Mouse (Mus musculus): ENCODE measurements around the gene Pla2g6. TPM values are rescaled to one million over a fixed set of nuclear protein-coding genes. Genes with fewer than 3 reads are reported as not detected.
A peak's percentile ranks its signal among the peaks of the same experiment; 100 is the strongest.

Pla2g6 gene
- polyA plus RNA-seq, 2 experiments = 12.7 to 21.8 TPM

DNA sequence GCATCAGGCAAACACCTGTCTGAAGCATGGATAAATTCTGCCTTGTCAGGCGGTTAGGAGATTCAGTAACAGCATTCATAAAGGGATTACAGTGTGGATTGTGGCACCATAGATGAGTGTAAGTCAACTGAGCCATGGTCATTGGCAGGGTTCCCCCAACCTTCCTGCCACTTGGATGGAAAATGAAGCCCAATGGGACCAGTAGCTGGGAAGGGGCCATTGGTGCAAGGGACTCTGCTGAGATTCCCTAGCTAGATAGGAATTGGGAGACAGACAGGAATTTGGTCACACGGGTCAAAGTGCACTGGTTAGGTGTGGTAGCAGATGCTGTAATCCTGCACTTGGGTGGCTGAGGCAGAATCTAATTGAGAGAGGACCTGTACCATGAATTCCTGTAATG is 78.0 kb downstream of the Pla2g6 start:
- no peak for TF ChIP-seq POLR2A (IDR thresholded peaks at IDR 0.05; ENCODE audit: borderline replicate concordance, extremely low read depth, insufficient read depth, insufficient read length)
- ATAC-seq (ENCODE audit: low FRiP score, low read depth) = no peak

DNA sequence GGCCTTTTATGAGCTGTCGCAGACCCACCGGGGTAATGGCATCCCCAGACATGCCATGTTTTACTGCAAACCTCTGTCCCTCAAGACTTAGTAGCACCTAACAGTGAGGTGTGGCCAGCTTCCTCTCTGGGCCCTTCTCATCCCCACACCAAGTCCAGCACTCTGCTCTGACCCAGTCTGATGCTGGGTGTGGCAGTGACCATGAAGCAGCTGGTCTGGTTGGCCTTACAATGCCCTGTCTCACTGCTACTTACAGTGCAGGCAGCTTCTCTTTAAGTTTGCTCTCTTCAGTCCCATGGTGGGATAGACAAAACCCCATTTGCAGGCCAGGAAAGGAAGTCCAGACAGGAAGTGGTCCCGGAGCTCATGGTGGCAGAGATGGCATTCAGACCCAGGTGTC is 82.9 kb downstream of the Pla2g6 start:
- TF ChIP-seq POLR2A (IDR thresholded peaks at IDR 0.05; ENCODE audit: borderline replicate concordance, extremely low read depth, insufficient read depth, insufficient read length) = no peak
- Histone ChIP-seq H3K36me3 (ENCODE audit: control insufficient read depth, insufficient read depth, low read length) (peaks cover 78% of the 10 kb centered on the region), H3K27me3 (ENCODE audit: control insufficient read depth, insufficient read depth, low read length) (no peaks in the 10 kb centered on the region), H3K4me2 (replicated peaks; ENCODE audit: low read depth, low read length, severe bottlenecking) (no peak overlapping the region), H3K27ac (replicated peaks; ENCODE audit: low read depth, low read length) (no peak overlapping the region), H3K4me3 (replicated peaks; ENCODE audit: low read length) (no peak overlapping the region), H3K4me1 (ENCODE audit: control insufficient read depth, insufficient read depth, low read length) (no peaks in the 10 kb centered on the region), H3K9ac (ENCODE audit: low read depth, low read length, severe bottlenecking) (no peak overlapping the region), H3K9me3 (ENCODE audit: control insufficient read depth, low read length) (no peaks in the 10 kb centered on the region)
- 79% methylated on average over 3 of the region's 3 CpGs for WGBS
- ATAC-seq (ENCODE audit: low FRiP score, low read depth) (no peak), DNase-seq (ENCODE audit: low spot score) (no peak)

More for the DNA sequence above, 78.0 kb downstream of the Pla2g6 start:
- Histone ChIP-seq H3K9ac (ENCODE audit: low read depth, low read length, severe bottlenecking) (no peak overlapping the region), H3K4me1 (ENCODE audit: control insufficient read depth, insufficient read depth, low read length) (peaks cover 10% of the 10 kb centered on the region), H3K4me3 (replicated peaks; ENCODE audit: low read length) (no peak overlapping the region), H3K4me2 (replicated peaks; ENCODE audit: low read depth, low read length, severe bottlenecking) (no peak overlapping the region), H3K27ac (replicated peaks; ENCODE audit: low read depth, low read length) (no peak overlapping the region), H3K9me3 (ENCODE audit: control insufficient read depth, low read length) (no peaks in the 10 kb centered on the region), H3K27me3 (ENCODE audit: control insufficient read depth, insufficient read depth, low read length) (peaks cover 37% of the 10 kb centered on the region), H3K36me3 (ENCODE audit: control insufficient read depth, insufficient read depth, low read length) (peaks cover 44% of the 10 kb centered on the region)
- no peak for DNase-seq (ENCODE audit: low spot score)
- WGBS = 63% methylated on average over 2 of the region's 2 CpGs

DNA sequence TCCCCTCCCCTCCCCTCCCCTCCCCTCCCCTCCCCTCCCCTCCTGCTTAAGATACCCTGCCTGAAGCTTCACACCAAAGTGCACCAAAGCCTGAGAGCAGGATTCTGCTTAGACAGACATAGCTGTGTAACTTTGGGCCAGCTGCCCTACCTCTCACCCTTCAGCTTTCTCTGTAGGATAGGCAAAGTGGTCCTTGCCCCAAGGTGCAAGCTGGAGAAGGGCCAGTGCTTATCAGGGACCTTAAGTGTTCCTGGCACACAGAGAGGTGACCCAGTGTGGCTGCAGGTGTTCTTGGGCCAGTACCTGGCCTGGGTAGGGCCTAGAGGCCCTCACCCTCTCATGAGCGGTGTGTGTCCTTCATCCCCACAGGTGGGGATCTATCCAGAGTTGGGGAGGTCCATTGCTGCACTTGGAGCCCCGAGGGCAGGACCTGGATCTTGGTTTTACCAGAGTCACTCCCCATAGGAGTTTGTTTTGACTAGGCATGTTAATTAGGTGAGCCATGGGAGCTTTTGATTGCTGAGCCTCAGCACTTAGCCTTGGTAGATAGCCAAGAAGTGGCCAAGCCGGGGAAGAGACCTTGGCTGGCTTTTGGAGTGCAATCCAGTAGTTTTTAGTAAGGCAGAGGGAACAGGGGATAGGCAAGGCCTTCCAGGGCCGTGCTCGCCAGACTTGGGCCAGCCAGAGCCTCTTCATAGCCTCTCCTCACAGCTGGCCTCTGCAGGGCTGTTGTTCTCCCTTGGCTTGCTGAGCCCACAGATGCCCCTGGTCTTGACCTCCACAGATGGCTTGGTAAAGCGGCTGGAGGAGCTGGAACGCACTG is 83.9 kb downstream of the Pla2g6 start:
- WGBS = 73% methylated on average over 7 of the region's 7 CpGs
- Histone ChIP-seq H3K4me2 (replicated peaks; ENCODE audit: low read depth, low read length, severe bottlenecking) (no peak overlapping the region), H3K27me3 (ENCODE audit: control insufficient read depth, insufficient read depth, low read length) (no peaks in the 10 kb centered on the region), H3K27ac (replicated peaks; ENCODE audit: low read depth, low read length) (no peak overlapping the region), H3K4me1 (ENCODE audit: control insufficient read depth, insufficient read depth, low read length) (no peaks in the 10 kb centered on the region), H3K36me3 (ENCODE audit: control insufficient read depth, insufficient read depth, low read length) (peaks cover 84% of the 10 kb centered on the region), H3K9me3 (ENCODE audit: control insufficient read depth, low read length) (no peaks in the 10 kb centered on the region), H3K4me3 (replicated peaks; ENCODE audit: low read length) (no peak overlapping the region), H3K9ac (ENCODE audit: low read depth, low read length, severe bottlenecking) (no peak overlapping the region)
- no peak for TF ChIP-seq POLR2A (IDR thresholded peaks at IDR 0.05; ENCODE audit: borderline replicate concordance, extremely low read depth, insufficient read depth, insufficient read length)
- ATAC-seq (ENCODE audit: low FRiP score, low read depth) (no peak), DNase-seq (ENCODE audit: low spot score) (no peak)

DNA sequence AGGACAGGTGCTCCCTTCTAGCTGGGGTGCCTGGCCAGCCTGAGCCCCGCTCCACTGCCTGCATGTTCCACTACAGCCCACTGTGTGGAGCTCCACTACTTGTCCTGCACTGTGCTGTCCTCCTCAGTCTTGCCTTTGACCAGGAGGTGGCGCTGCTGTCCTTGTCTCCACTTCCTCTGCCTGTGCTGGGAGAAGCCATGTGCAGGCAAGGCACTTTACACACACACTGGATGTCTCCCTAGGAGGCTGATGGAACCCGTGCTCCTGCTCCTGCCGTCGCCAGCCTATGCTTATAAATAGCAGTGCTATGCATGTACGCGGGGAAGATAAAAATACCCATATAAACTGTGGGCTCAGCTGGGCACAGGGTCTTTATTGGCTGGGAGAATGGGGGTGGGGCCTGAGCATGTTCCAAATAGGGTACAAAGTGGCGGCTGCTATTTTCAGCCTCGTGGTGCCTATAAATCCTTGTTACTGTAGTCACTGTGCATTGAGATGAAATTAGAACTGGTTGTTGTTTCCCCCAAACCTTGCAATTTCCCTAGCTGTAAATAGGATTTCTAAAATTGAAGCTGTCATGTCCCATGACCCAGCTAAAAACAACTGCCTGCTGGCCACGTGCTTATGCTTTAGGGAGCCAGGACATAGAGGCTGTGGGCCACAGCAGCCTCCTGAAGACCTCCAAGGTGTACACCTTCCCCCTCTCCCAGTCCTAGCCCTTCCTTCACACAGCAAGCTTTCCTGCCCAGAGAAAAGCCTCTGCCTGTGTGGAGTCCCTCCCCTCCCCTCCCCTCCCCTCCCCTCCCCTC is 84.8 kb downstream of the Pla2g6 start:
- Histone ChIP-seq H3K27ac (replicated peaks; ENCODE audit: low read depth, low read length) (no peak overlapping the region), H3K4me3 (replicated peaks; ENCODE audit: low read length) (no peak overlapping the region), H3K4me2 (replicated peaks; ENCODE audit: low read depth, low read length, severe bottlenecking) (peak overlapping the region; percentile 18), H3K9me3 (ENCODE audit: control insufficient read depth, low read length) (no peaks in the 10 kb centered on the region), H3K9ac (ENCODE audit: low read depth, low read length, severe bottlenecking) (no peak overlapping the region), H3K27me3 (ENCODE audit: control insufficient read depth, insufficient read depth, low read length) (no peaks in the 10 kb centered on the region), H3K36me3 (ENCODE audit: control insufficient read depth, insufficient read depth, low read length) (peaks cover 80% of the 10 kb centered on the region), H3K4me1 (ENCODE audit: control insufficient read depth, insufficient read depth, low read length) (no peaks in the 10 kb centered on the region)
- WGBS = 9% methylated on average over 10 of the region's 10 CpGs
- DNase-seq (ENCODE audit: low spot score) (peak; percentile 92), ATAC-seq (ENCODE audit: low FRiP score, low read depth) (peak; percentile 95)
- peak; percentile 46; the same call in 1 of the 2 replicates for TF ChIP-seq POLR2A (IDR thresholded peaks at IDR 0.05; ENCODE audit: borderline replicate concordance, extremely low read depth, insufficient read depth, insufficient read length)

GRCm38 (mm10) chr15:79242574-79243233 is 85.5 kb downstream of the Pla2g6 start:
- H3K4me2 ChIP-seq (replicated peaks; ENCODE audit: low read depth, low read length, severe bottlenecking) = no peak overlapping the region
- no peak overlapping the region for H3K27ac ChIP-seq (replicated peaks; ENCODE audit: low read depth, low read length)
- 71% methylated on average over 13 of the region's 13 CpGs for WGBS
- TF ChIP-seq POLR2A (IDR thresholded peaks at IDR 0.05; ENCODE audit: borderline replicate concordance, extremely low read depth, insufficient read depth, insufficient read length) = no peak
- no peak for DNase-seq (ENCODE audit: low spot score)
- no peak overlapping the region for H3K9ac ChIP-seq (ENCODE audit: low read depth, low read length, severe bottlenecking)
- peaks cover 79% of the 10 kb centered on the region for H3K36me3 ChIP-seq (ENCODE audit: control insufficient read depth, insufficient read depth, low read length)
- peak; percentile 27 for ATAC-seq (ENCODE audit: low FRiP score, low read depth)
- H3K9me3 ChIP-seq (ENCODE audit: control insufficient read depth, low read length) = no peaks in the 10 kb centered on the region
- no peaks in the 10 kb centered on the region for H3K4me1 ChIP-seq (ENCODE audit: control insufficient read depth, insufficient read depth, low read length)
- H3K27me3 ChIP-seq (ENCODE audit: control insufficient read depth, insufficient read depth, low read length) = no peaks in the 10 kb centered on the region
- H3K4me3 ChIP-seq (replicated peaks; ENCODE audit: low read length) = no peak overlapping the region

Data from limb, embryonic 14.5 days (tissue).